30 mouse cellular contexts compared by ENCODE assay signal in the genomic region with DNA sequence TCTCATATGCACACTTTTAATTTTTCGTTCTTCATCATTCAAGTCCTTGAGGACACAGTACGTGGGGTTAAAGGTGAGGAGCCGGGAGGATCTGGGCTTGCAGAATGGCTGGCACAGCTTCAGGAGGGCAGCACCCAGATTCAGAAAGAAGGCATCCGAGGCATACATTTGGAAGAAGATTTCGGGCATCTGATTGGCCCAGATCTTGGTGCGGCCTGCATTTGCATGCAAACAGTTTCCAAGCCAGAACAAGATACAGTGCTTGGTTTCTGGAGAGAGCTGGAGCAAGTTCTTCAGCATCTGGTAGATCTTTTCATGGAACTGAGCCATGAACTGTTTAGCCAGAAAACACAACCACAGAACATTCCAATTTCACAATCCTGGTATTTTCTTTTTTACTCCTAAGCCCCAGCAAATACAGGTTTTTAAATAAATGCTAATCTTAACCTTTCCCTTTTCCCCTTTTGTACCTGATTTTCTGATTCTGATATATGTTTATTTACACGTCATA. TPM values are rescaled to one million over a fixed set of nuclear protein-coding genes. Genes with fewer than 3 reads are reported as not detected.
DNase-seq lines count a peak whose midpoint lies in the region; ATAC-seq and TF ChIP-seq lines count a peak whose summit lies in the region.
"Had no signal": no experiment of that assay in that cellular context is flagged by ENCODE, and none has a peak within 500 bp of the region (broad histone marks: within the 10 kb centered on the region; RNA-seq: fewer than 3 reads in every experiment).

No protein-coding gene starts in this region.

- H3K27me3 ChIP-seq in liver, adult 2 months (ENCODE audit: control insufficient read depth, insufficient read depth, low read length) = no peaks in the 10 kb centered on the region
- H3K27me3 ChIP-seq in liver, postnatal 0 days (ENCODE audit: insufficient read depth, low read length) = no peaks in the 10 kb centered on the region
- H3K27me3 ChIP-seq in forebrain, embryonic 10.5 days (ENCODE audit: poor library complexity, severe bottlenecking) = no peaks in the 10 kb centered on the region
- H3K27me3 ChIP-seq: forebrain, embryonic 13.5 days; midbrain, embryonic 12.5 days; neural tube, embryonic 15.5 days; stomach, embryonic 15.5 days had no signal

- H3K4me2 ChIP-seq in liver, postnatal 0 days (ENCODE audit: low read depth, low read length) = no peak overlapping the region
- H3K4me2 ChIP-seq: forebrain, embryonic 13.5 days; heart, embryonic 11.5 days; liver, embryonic 11.5 days; lung, embryonic 14.5 days; midbrain, embryonic 12.5 days; neural tube, embryonic 15.5 days; stomach, embryonic 15.5 days had no signal

- no peak for TF ChIP-seq CTCF in liver, adult 2 months (IDR thresholded peaks at IDR 0.05; ENCODE audit: low read depth, low read length)
- TF ChIP-seq CTCF in liver, postnatal 0 days (IDR thresholded peaks at IDR 0.05; ENCODE audit: low read depth) = no peak

- peaks cover 90% of the 10 kb centered on the region for H3K36me3 ChIP-seq in liver, adult 2 months (ENCODE audit: control insufficient read depth, insufficient read depth, low read length)
- peaks cover 80% of the 10 kb centered on the region for H3K36me3 ChIP-seq in liver, postnatal 0 days (replicated peaks; ENCODE audit: insufficient read depth, low read length)
- H3K36me3 ChIP-seq in forebrain, embryonic 10.5 days (replicated peaks) = peaks cover 89% of the 10 kb centered on the region

- WGBS in liver, adult 2 months = 52% methylated on average over 7 of the region's 7 CpGs
- WGBS in liver, postnatal 0 days (ENCODE audit: insufficient replicate concordance) = 88% methylated on average over 7 of the region's 7 CpGs
- WGBS in forebrain, embryonic 10.5 days = 94% methylated on average over 7 of the region's 7 CpGs

- intact Hi-C loops in heart, postnatal 10 days (cut with DNase I) = no loop called here

- ATAC-seq in liver, postnatal 0 days = no peak
- ATAC-seq: forebrain, embryonic 13.5 days; intestine, postnatal 0 days had no signal

- no peak for TF ChIP-seq EP300 in liver, postnatal 0 days (IDR thresholded peaks at IDR 0.05; ENCODE audit: low read depth)

- no peaks in the 10 kb centered on the region for H3K79me2 ChIP-seq in liver, adult 2 months (ENCODE audit: control insufficient read depth, insufficient read depth, low read length)

- no peak overlapping the region for H3K4me3 ChIP-seq in liver, adult 2 months (ENCODE audit: insufficient read depth, low read depth, low read length)
- H3K4me3 ChIP-seq in liver, postnatal 0 days (ENCODE audit: low read depth, low read length) = no peak overlapping the region
- H3K4me3 ChIP-seq in forebrain, embryonic 10.5 days = no peak overlapping the region
- H3K4me3 ChIP-seq: forebrain, embryonic 13.5 days; midbrain, embryonic 12.5 days; neural tube, embryonic 15.5 days; stomach, embryonic 15.5 days had no signal

- peaks cover 3% of the 10 kb centered on the region; the same call in 1 of the 2 replicates for H3K4me1 ChIP-seq in liver, adult 2 months (ENCODE audit: control insufficient read depth, insufficient read depth, low read length)
- H3K4me1 ChIP-seq in liver, postnatal 0 days (ENCODE audit: insufficient read depth) = no peaks in the 10 kb centered on the region
- H3K4me1 ChIP-seq in forebrain, embryonic 10.5 days = no peaks in the 10 kb centered on the region
- H3K4me1 ChIP-seq: forebrain, embryonic 13.5 days; midbrain, embryonic 12.5 days; neural tube, embryonic 15.5 days; stomach, embryonic 15.5 days had no signal

- H3K9ac ChIP-seq in liver, adult 2 months (ENCODE audit: low read depth, low read length) = no peak overlapping the region
- no peak overlapping the region for H3K9ac ChIP-seq in liver, postnatal 0 days (replicated peaks)
- H3K9ac ChIP-seq: forebrain, embryonic 13.5 days; lung, embryonic 14.5 days; midbrain, embryonic 12.5 days; neural tube, embryonic 15.5 days; stomach, embryonic 15.5 days had no signal

- peak; percentile 91 for DNase-seq in heart, adult 11 months
- no peak for DNase-seq in heart, postnatal 10 days
- peak; percentile 74 for DNase-seq in liver, adult 2 months (ENCODE audit: extremely low read depth, low read depth, low spot score)
- no peak for DNase-seq in liver, postnatal 0 days
- DNase-seq in 3134 (ENCODE audit: extremely low read depth, insufficient read length, low spot score) = peak; percentile 32
- DNase-seq in adipocyte (ENCODE audit: low spot score) = peak; percentile 82
- DNase-seq in forebrain, embryonic 10.5 days (ENCODE audit: extremely low spot score, low spot score) = no peak
- no peak for DNase-seq in kidney, postnatal 4 days
- DNase-seq: adrenal gland, postnatal 36 days; cerebellum, adult 11 months; cerebellum, postnatal 14 days; layer of hippocampus, postnatal 36 days; lung, embryonic 14.5 days; thymus, postnatal 25 days had no signal

- no peaks in the 10 kb centered on the region for H3K9me3 ChIP-seq in liver, postnatal 0 days (ENCODE audit: low read length)
- H3K9me3 ChIP-seq in forebrain, embryonic 10.5 days = no peaks in the 10 kb centered on the region
- H3K9me3 ChIP-seq: forebrain, embryonic 13.5 days; midbrain, embryonic 12.5 days; neural tube, embryonic 15.5 days; stomach, embryonic 15.5 days had no signal

- no peak for TF ChIP-seq POLR2A in liver, adult 2 months (IDR thresholded peaks at IDR 0.05; ENCODE audit: extremely low read depth, insufficient read depth, low read length)

- no peak overlapping the region for H3K27ac ChIP-seq in liver, adult 2 months (replicated peaks; ENCODE audit: insufficient read depth, low read depth, low read length)
- no peak overlapping the region for H3K27ac ChIP-seq in liver, postnatal 0 days (ENCODE audit: low read depth)
- no peak overlapping the region for H3K27ac ChIP-seq in forebrain, embryonic 10.5 days
- H3K27ac ChIP-seq: forebrain, embryonic 13.5 days; midbrain, embryonic 12.5 days; neural tube, embryonic 15.5 days; stomach, embryonic 15.5 days had no signal

RNA-seq across cellular contexts. Expression of a gene that starts 19.2 kb away (rescaled TPM):
- 10 to 100 TPM; 41.1 to 45.1 TPM for total RNA-seq in heart, postnatal 10 days (2021)
- total RNA-seq in liver, adult 2 months (2014; rRNA removed) = 33.6 and 37.0 TPM in 2 replicates
- 11.6 and 11.9 TPM in 2 replicates for polyA plus RNA-seq in liver, adult 2 months (2012; rRNA removed)
- polyA plus RNA-seq in liver, postnatal 0 days (2015; fragmentation: Nextera tagmentation; extraction: Ambion mirVana) = 7.5 and 7.9 TPM in 2 replicates
- polyA plus RNA-seq in forebrain, embryonic 10.5 days (2016; fragmentation: Nextera tagmentation; extraction: Ambion mirVana) = 23.8 and 24.8 TPM in 2 replicates

RNA-seq across cellular contexts. Expression of a gene that starts 25.7 kb away (rescaled TPM):
- 1,000 to 10,000 TPM; 1,370 to 1,379 TPM for total RNA-seq in heart, postnatal 10 days (2021)
- total RNA-seq in liver, adult 2 months (2014; rRNA removed) = 572 and 586 TPM in 2 replicates
- polyA plus RNA-seq in liver, adult 2 months (2012; rRNA removed) = 230 and 372 TPM in 2 replicates
- 764 and 787 TPM in 2 replicates for polyA plus RNA-seq in liver, postnatal 0 days (2015; fragmentation: Nextera tagmentation; extraction: Ambion mirVana)
- 509 and 532 TPM in 2 replicates for polyA plus RNA-seq in forebrain, embryonic 10.5 days (2016; fragmentation: Nextera tagmentation; extraction: Ambion mirVana)

RNA-seq across cellular contexts. Expression of a gene that starts 34.0 kb away (rescaled TPM):
- total RNA-seq in heart, postnatal 10 days (2021) = 1 to 10 TPM; 1.2 to 1.3 TPM
- 1.1 and 1.6 TPM in 2 replicates for total RNA-seq in liver, adult 2 months (2014; rRNA removed)
- 0.38 and 0.83 TPM in 2 replicates for polyA plus RNA-seq in liver, adult 2 months (2012; rRNA removed)
- 1.8 and 2.2 TPM in 2 replicates for polyA plus RNA-seq in liver, postnatal 0 days (2015; fragmentation: Nextera tagmentation; extraction: Ambion mirVana)
- not detected in 2 replicates for polyA plus RNA-seq in forebrain, embryonic 10.5 days (2016; fragmentation: Nextera tagmentation; extraction: Ambion mirVana)
- total RNA-seq: gastrocnemius, adult 8-10 months; layer of hippocampus, postnatal 36 days; left cerebral cortex, postnatal 10 days had no signal
- polyA plus RNA-seq: C2C12; embryonic facial prominence, embryonic 11.5 days; forebrain, embryonic 13.5 days; heart, embryonic 11.5 days; heart, postnatal 0 days; hindbrain, embryonic 11.5 days; kidney, embryonic 16.5 days; midbrain, embryonic 12.5 days; neural tube, embryonic 15.5 days had no signal

RNA-seq across cellular contexts. Expression of a gene that starts 35.3 kb away (rescaled TPM):
- total RNA-seq in heart, postnatal 10 days (2021) = 1 to 10 TPM in 1 of 2 experiments, under 1 TPM in 1; 0.77 to 1.5 TPM
- 0.09 and 0.20 TPM in 2 replicates for total RNA-seq in liver, adult 2 months (2014; rRNA removed)
- 0.37 and 0.73 TPM in 2 replicates for polyA plus RNA-seq in liver, adult 2 months (2012; rRNA removed)
- polyA plus RNA-seq in liver, postnatal 0 days (2015; fragmentation: Nextera tagmentation; extraction: Ambion mirVana) = 0.17 and 0.46 TPM in 2 replicates
- polyA plus RNA-seq in forebrain, embryonic 10.5 days (2016; fragmentation: Nextera tagmentation; extraction: Ambion mirVana) = not detected in 2 replicates
- total RNA-seq: gastrocnemius, adult 8-10 months; layer of hippocampus, postnatal 36 days; left cerebral cortex, postnatal 10 days; MEL had no signal
- polyA plus RNA-seq: C2C12; embryonic facial prominence, embryonic 11.5 days; forebrain, embryonic 13.5 days; heart, embryonic 11.5 days; heart, postnatal 0 days; hindbrain, embryonic 11.5 days; kidney, embryonic 16.5 days; limb, embryonic 11.5 days; liver, embryonic 11.5 days; lung, embryonic 14.5 days; midbrain, embryonic 12.5 days; neural tube, embryonic 15.5 days had no signal

Comparison
In these comparisons a context has a peak if more than half of its experiments do, and no peak if none do; other contexts are left out.
1. DNase-seq: peak in heart, adult 11 months (single experiment), liver, adult 2 months (single experiment), 3134 (single experiment) and adipocyte (single experiment); none in heart, postnatal 10 days (0 of 2), liver, postnatal 0 days (single experiment), forebrain, embryonic 10.5 days (single experiment) and kidney, postnatal 4 days (0 of 2).